In the genomic region with DNA sequence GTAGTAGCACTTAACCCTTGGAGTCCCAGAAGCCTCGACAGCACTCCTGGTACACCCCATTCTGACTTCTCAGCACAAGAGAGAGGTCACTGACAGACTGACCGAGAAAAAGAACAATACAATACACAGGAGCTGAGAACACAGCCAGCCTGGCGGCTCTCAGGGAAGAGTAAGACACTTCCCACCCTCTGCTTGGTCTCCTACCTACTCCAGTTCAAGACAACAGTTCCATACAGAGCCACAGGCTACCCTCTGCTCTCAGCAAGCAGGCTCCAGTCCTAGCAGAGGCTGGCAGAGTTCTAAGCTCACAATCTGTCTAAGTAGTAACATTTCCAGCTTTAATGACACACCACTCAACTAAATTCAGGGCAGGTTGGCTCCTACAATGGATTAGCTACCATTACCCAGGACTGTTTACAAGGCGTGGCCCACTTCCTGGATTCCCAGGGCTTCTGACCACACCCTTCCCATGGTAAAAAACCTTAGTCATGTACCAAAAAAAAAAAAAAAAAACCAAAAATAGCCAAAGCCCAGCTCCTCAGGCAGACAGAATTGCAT, we compare ENCODE assay signal across 8 mouse cellular contexts. TPM values are rescaled to one million over a fixed set of nuclear protein-coding genes. Genes with fewer than 3 reads are reported as not detected.
DNase-seq lines count a peak whose midpoint lies in the region; ATAC-seq and TF ChIP-seq lines count a peak whose summit lies in the region.

No protein-coding gene starts in this region.

- intact Hi-C loops in left cerebral cortex, adult 2 months (cut with DNase I), result no loop called here
- intact Hi-C loops in left cerebral cortex, postnatal 4 days (cut with DNase I), result no loop called here
- intact Hi-C loops in heart, postnatal 36 days (cut with DNase I), result loop anchor here (2.0 kb wide), 1 partner anchor 17 kb away; no protein-coding TSS in a partner anchor

- no peak for TF ChIP-seq CTCF in left cerebral cortex, adult 2 months (IDR thresholded peaks at IDR 0.05)

- H3K79me2 ChIP-seq in myocyte (ENCODE audit: control insufficient read depth, insufficient read depth), result peaks cover 85% of the 10 kb centered on the region

- peak overlapping the region; percentile 74 for H3K27ac ChIP-seq in left cerebral cortex, adult 2 months

- peaks cover 13% of the 10 kb centered on the region for H3K36me3 ChIP-seq in myocyte (ENCODE audit: control insufficient read depth, insufficient read depth)

- TF ChIP-seq POLR2A in myocyte (IDR thresholded peaks at IDR 0.05; ENCODE audit: insufficient read length, low read depth), result peak; percentile 78

- no peak for DNase-seq in left cerebral cortex, adult 2 months (ENCODE audit: extremely low spot score in 1 of 2, low spot score in 2 of 2)
- no peak for DNase-seq in left cerebral cortex, postnatal 4 days
- DNase-seq in ZHBTc4 (ENCODE audit: low read depth, low spot score), result peak; percentile 86
- DNase-seq in heart, postnatal 36 days, result peak; percentile 45 to 67
- DNase-seq in thymus, postnatal 10 days (ENCODE audit: low spot score in 2 of 2), result no peak

- peak overlapping the region; percentile 87 for H3K4me2 ChIP-seq in myocyte (ENCODE audit: low read depth)

- no peaks in the 10 kb centered on the region for H3K27me3 ChIP-seq in myocyte (ENCODE audit: control insufficient read depth, insufficient read depth, insufficient read length)

- peak overlapping the region; percentile 39 for H3K4me3 ChIP-seq in left cerebral cortex, adult 2 months
- peak overlapping the region; percentile 100 for H3K4me3 ChIP-seq in myocyte

- H3ac ChIP-seq in myocyte (ENCODE audit: control insufficient read depth, insufficient read length), result peak overlapping the region; percentile 93

- no peak for ATAC-seq in cerebellum, adult (ENCODE audit: insufficient number of reproducible peaks, low FRiP score, low TSS enrichment)
- ATAC-seq in granulocyte monocyte progenitor cell, adult 5-6 weeks (replicated peaks; ENCODE audit: poor library complexity, severe bottlenecking), result no peak

TF ChIP-seq in myocyte, 11 proteins besides CTCF, POLR2A, EP300 and RAD21:
- TF ChIP-seq REST (IDR thresholded peaks at IDR 0.05; ENCODE audit: insufficient read depth, insufficient read length), result no peak
- TF ChIP-seq POLR2AphosphoS2 (IDR thresholded peaks at IDR 0.05; ENCODE audit: insufficient read length, low read depth), result peak; percentile 99

RNA-seq across cellular contexts. Expression of gene Frmd8, which starts 33.6 kb away (rescaled TPM):
- 10 to 100 TPM; 10.1 to 13.4 TPM for total RNA-seq in left cerebral cortex, adult 2 months (2021)
- 10 to 100 TPM; 12.1 to 13.4 TPM for total RNA-seq in left cerebral cortex, postnatal 4 days (2021)
- total RNA-seq in heart, postnatal 36 days (2021), result 10 to 100 TPM; 11.4 to 11.7 TPM
- polyA plus RNA-seq in myocyte (2012; fragmentation: generic; extraction: Trizol), result 22.3 TPM
- 17.9 and 25.4 TPM in 2 replicates for total RNA-seq in granulocyte monocyte progenitor cell, adult 5-6 weeks (2014; fragmentation: Nextera tagmentation)
- 19.0 and 28.4 TPM in 2 replicates for total RNA-seq in granulocyte monocyte progenitor cell, adult 5-6 weeks (2017)

RNA-seq across cellular contexts. Expression of gene Slc25a45, which starts 36.1 kb away (rescaled TPM):
- total RNA-seq in left cerebral cortex, adult 2 months (2021), result 1 to 10 TPM; 2.5 to 2.7 TPM
- total RNA-seq in left cerebral cortex, postnatal 4 days (2021), result 1 to 10 TPM; 1.4 to 2.0 TPM
- total RNA-seq in heart, postnatal 36 days (2021), result 1 to 10 TPM; 3.4 to 4.2 TPM
- polyA plus RNA-seq in myocyte (2012; fragmentation: generic; extraction: Trizol), result 5.2 TPM
- total RNA-seq in granulocyte monocyte progenitor cell, adult 5-6 weeks (2014; fragmentation: Nextera tagmentation), result 38.2 and 44.5 TPM in 2 replicates
- total RNA-seq in granulocyte monocyte progenitor cell, adult 5-6 weeks (2017), result 35.5 and 35.6 TPM in 2 replicates

RNA-seq across cellular contexts. Expression of gene Tigd3, which starts 52.5 kb away (rescaled TPM):
- total RNA-seq in left cerebral cortex, adult 2 months (2021), result 1 to 10 TPM; 4.3 to 4.7 TPM
- total RNA-seq in left cerebral cortex, postnatal 4 days (2021), result 10 to 100 TPM; 10.2 to 11.7 TPM
- total RNA-seq in heart, postnatal 36 days (2021), result under 1 TPM; 0.57 to 0.64 TPM
- polyA plus RNA-seq in myocyte (2012; fragmentation: generic; extraction: Trizol), result 0.31 TPM
- 1.1 and 2.5 TPM in 2 replicates for total RNA-seq in granulocyte monocyte progenitor cell, adult 5-6 weeks (2014; fragmentation: Nextera tagmentation)
- 2.3 and 4.4 TPM in 2 replicates for total RNA-seq in granulocyte monocyte progenitor cell, adult 5-6 weeks (2017)

Comparison
In these comparisons a context has a peak if more than half of its experiments do, and no peak if none do; other contexts are left out.
1. DNase-seq: peak in ZHBTc4 (single experiment) and heart, postnatal 36 days (2 of 2); none in left cerebral cortex, adult 2 months (0 of 2), left cerebral cortex, postnatal 4 days (single experiment) and thymus, postnatal 10 days (0 of 2).
2. RNA of gene Slc25a45, which starts 36.1 kb away (total RNA-seq): 35.5 to 44.5 TPM in granulocyte monocyte progenitor cell, adult 5-6 weeks; 3.4 to 4.2 TPM in heart, postnatal 36 days, 2.5 to 2.7 TPM in left cerebral cortex, adult 2 months and 1.4 to 2.0 TPM in left cerebral cortex, postnatal 4 days; every median in the first group is over 4 times any median in the second.